Mouse (Mus musculus) cerebellum, adult 2 months (tissue): ENCODE measurements around the gene Kat8. TPM values are rescaled to one million over a fixed set of nuclear protein-coding genes. Genes with fewer than 3 reads are reported as not detected.

ENCODE experiments used
- DNase-seq, 2 experiments: peaks; one replicate each; pipeline ENCODE4 v3.0.0; 2021
- H3K27ac ChIP-seq: fragments of 200-500 bp; 2 replicates; pipeline ENCODE4 v1.5.1; 2012; ENCODE audit warnings: low read length, control low read depth, inconsistent platforms; ENCODE audit not compliant: insufficient read depth
- H3K27me3 ChIP-seq: fragments of 200-500 bp; 2 replicates; pipeline ENCODE4 v1.6.1; 2012; ENCODE audit warnings: inconsistent platforms, mild to moderate bottlenecking, low read length, moderate library complexity; ENCODE audit not compliant: control insufficient read depth, insufficient read depth
- H3K4me1 ChIP-seq: fragments of 200-500 bp; 2 replicates; pipeline ENCODE4 v1.6.1; 2011; ENCODE audit warnings: low read length; ENCODE audit not compliant: control insufficient read depth, insufficient read depth
- H3K4me3 ChIP-seq: fragments of 200-500 bp; replicated peaks from 2 replicates; pipeline ENCODE3; 2011; ENCODE audit warnings: mild to moderate bottlenecking, low read depth, low read length, control low read depth; ENCODE audit not compliant: insufficient read depth
- CTCF ChIP-seq: fragments of 200-500 bp; IDR thresholded peaks from 2 replicates; pipeline ENCODE4 v1.5.1; 2011; ENCODE audit warnings: low read depth, mild to moderate bottlenecking, control low read depth, low read length, moderate library complexity, borderline replicate concordance; ENCODE audit not compliant: insufficient read depth
- POLR2A ChIP-seq: fragments of 200-500 bp; IDR thresholded peaks from 2 replicates; pipeline ENCODE4 v1.6.1; 2011; ENCODE audit warnings: low read length, control low read depth, borderline replicate concordance; ENCODE audit not compliant: insufficient read depth
- WGBS: fragments of 180-500 bp; shearing (Covaris S2); methylation state at CpG from one replicate; pipeline ENCODE4 v1.1.7; 2018; 5-methylcytosine and 5-hydroxymethylcytosine counted together
- polyA plus RNA-seq: library from polyadenylated mRNA; depleted of rRNA; stranded (reverse); fragments of >200 nt; gene quantifications from 2 replicates; pipeline ENCODE4 v1.2.3, GENCODE M21; 2012; rRNA removed

The Kat8 gene
- polyA plus RNA-seq, 1 experiment = 49.1 TPM

DNA sequence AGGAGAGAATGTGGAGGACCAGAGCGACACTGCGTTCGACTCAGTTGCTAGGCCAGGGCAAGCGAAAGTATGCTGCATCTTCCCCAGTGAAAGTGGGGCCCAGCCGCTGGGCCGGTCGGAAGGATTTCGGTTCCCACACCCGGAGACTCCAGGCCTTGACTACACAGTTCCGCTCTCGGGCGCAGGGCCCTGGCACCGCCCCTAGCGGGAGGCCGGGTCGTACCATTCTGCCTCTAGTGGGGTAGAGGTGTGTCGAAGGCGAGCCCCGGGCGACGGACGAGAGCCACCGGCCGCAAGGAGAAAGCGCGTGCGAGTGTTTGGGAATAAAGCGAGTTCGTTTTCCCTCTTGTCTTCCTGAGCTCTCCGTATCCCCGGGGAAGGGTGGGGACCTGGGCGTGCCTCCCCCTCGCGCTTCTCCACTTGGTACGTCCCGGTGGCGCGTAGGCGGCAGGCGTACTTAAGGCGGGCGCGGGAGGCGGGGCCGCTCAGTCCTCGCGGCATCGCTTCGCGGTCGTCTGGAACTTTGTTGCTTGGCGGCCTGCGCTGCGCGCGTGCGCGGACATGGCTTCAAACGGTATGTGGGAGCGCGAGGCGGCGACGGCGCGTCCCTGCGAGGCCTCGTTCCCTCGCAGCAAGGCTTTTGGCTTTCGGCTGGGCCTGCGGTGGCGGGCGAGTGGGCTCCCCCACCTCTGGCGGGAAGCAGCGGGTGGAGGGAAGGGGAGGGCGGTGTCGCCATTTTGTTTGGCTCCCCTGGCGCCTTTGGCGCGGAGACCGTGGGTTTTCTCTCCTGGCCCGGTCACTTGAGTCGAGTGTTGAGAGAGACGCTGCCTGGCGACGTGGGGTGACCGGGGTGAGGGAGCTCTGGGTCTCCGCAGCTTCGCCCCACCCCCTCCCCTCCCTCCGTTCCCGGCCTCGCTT, 54.9 kb downstream of the Kat8 start, which contains the start of gene Fus:
Fus (plus strand) TSS at position 454 of the 918 bp plus-strand sequence.
- H3K4me1 ChIP-seq = peaks cover 8% of the 10 kb centered on the region; the same call in 1 of the 2 replicates
- TF ChIP-seq CTCF (no peak), POLR2A (peak; percentile 99)
- peak within 1 kb of the TSS; percentile 97 for H3K27ac ChIP-seq
- peak; percentile 94 to 98 for DNase-seq
- H3K27me3 ChIP-seq = no peaks in the 10 kb centered on the region
- WGBS = under 1% methylated on average over 90 of the region's 92 CpGs
- H3K4me3 ChIP-seq = peak within 1 kb of the TSS; percentile 89

DNA sequence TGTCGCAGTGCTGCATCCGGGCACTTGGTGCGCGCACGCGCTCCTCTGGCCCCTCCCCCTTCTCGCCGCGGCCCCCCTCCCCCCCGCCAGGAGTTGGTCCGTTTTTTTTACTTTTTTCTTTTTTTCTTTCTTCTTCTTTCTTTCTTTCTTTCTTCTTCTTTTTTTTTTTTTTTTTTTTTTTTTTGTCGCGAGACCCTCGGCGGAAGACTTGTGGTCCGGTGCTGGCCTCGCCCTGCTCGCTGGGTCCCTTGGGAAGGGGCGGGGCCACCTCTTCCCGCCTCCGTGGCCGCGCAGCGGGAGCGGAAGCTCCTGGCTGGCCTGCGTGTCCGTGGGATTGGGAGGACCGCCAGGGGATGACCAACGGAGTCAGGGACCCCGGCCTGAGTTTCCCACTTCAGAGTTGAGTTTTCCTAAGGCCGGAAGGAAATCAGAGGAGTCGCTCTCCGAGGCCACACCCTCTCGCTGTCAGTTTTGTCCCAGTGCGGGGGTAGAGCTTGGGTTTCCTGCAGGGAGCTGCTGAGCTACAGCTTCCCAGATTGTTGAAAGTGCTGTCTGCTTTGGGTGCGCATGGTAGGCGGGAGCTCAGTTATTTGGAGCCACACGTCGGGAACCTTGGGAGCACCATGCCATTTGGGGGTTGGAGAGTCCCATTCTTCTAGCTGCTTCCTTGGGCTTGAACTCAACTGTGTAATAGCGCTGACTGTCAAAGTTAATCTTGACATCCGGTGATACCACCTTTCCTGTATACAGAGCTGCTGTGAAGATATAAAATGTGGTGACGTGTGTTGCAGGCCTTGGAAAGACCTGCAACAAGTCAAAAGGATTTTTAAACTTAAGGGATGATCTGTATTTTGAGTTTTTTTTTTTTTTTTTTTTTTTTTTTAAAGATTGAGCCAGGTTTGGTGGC, 55.9 kb downstream of the Kat8 start:
- under 1% methylated on average over 39 of the region's 42 CpGs for WGBS
- Histone ChIP-seq H3K27me3 (no peaks in the 10 kb centered on the region), H3K27ac (no peak overlapping the region), H3K4me1 (peaks cover 8% of the 10 kb centered on the region; the same call in 1 of the 2 replicates), H3K4me3 (peak overlapping the region; percentile 89)
- DNase-seq = peak; percentile 74 to 75
- no peak for TF ChIP-seq CTCF
- TF ChIP-seq POLR2A = no peak

DNA sequence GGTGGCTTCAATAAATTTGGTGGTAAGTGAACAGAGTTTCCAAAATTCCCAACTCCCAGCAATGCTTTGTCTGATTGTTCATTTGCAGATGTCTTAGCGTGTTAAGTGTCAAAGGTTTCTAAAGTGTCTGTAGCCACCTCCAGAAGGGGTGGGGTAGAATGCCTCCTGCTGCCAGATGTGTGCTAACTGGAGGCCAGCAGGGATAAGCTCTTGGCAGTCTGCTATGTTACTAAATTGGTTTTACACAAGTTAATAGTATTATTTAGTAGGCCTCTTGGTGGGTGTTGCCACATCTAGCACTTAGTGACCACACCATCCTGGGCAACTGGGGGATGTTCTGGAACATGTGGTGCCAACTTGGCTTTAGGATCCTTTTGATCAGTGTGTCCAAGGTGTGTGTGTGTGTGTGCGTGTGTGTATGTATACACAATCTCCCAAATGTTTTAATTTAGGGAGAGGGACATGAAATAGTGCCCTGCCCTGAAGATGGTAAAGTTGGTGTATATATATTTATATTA, 62.2 kb downstream of the Kat8 start:
- Histone ChIP-seq H3K27ac (no peak overlapping the region), H3K4me3 (no peak overlapping the region), H3K4me1 (0 out of 2 replicates have a peak, but pooled peaks cover 2% of the 10 kb centered on the region), H3K27me3 (no peaks in the 10 kb centered on the region)
- no peak for TF ChIP-seq CTCF
- no peak for TF ChIP-seq POLR2A
- WGBS = 82% methylated on average over 2 of the region's 2 CpGs
- no peak for DNase-seq

Other genes with a start within 250 kb of the Kat8 start
- gene Bcl7c, start 203.6 kb upstream of the Kat8 start, polyA plus RNA-seq = 33.3 and 36.1 TPM in 2 replicates
- gene Ctf1, start 199.8 kb upstream of the Kat8 start, polyA plus RNA-seq = 6.4 and 6.5 TPM in 2 replicates
- gene Ctf2, start 180.3 kb upstream of the Kat8 start, polyA plus RNA-seq = not detected in 2 replicates
- gene Fbxl19, start 168.0 kb upstream of the Kat8 start, polyA plus RNA-seq = 35.2 and 37.8 TPM in 2 replicates
- 24.1 and 26.1 TPM in 2 replicates for gene Orai3, start 142.7 kb upstream of the Kat8 start, polyA plus RNA-seq
- gene Setd1a, start 135.8 kb upstream of the Kat8 start, polyA plus RNA-seq = 23.1 and 25.5 TPM in 2 replicates
- gene Gm49388, start 126.9 kb upstream of the Kat8 start, polyA plus RNA-seq = 0.46 and 0.47 TPM in 2 replicates
- gene Hsd3b7, start 111.9 kb upstream of the Kat8 start, polyA plus RNA-seq = 30.4 and 39.6 TPM in 2 replicates
- gene Stx4a, start 88.2 kb upstream of the Kat8 start, polyA plus RNA-seq = 127 and 153 TPM in 2 replicates
- 452 and 453 TPM in 2 replicates for gene Stx1b, start 88.0 kb upstream of the Kat8 start, polyA plus RNA-seq
- gene Zfp646, start 36.3 kb upstream of the Kat8 start, polyA plus RNA-seq = 17.8 and 18.8 TPM in 2 replicates
- 10.9 TPM in 2 replicates for gene Zfp668, start 35.7 kb upstream of the Kat8 start, polyA plus RNA-seq
- gene Prss53, start 21.5 kb upstream of the Kat8 start, polyA plus RNA-seq = 5.3 and 6.3 TPM in 2 replicates
- gene Gm21974, start 17.1 kb upstream of the Kat8 start, polyA plus RNA-seq = not detected in 2 replicates
- gene Vkorc1, start 16.9 kb upstream of the Kat8 start, polyA plus RNA-seq = 61.5 and 63.1 TPM in 2 replicates
- 69.7 and 71.5 TPM in 2 replicates for gene Bckdk, start 8.4 kb upstream of the Kat8 start, polyA plus RNA-seq
- 0.06 and 0.08 TPM in 2 replicates for gene Prss8, start 17.6 kb downstream of the Kat8 start, polyA plus RNA-seq
- 15.9 and 18.9 TPM in 2 replicates for gene Prss36, start 34.2 kb downstream of the Kat8 start, polyA plus RNA-seq
- 451 and 486 TPM in 2 replicates for gene Fus, start 54.9 kb downstream of the Kat8 start, polyA plus RNA-seq
- gene Pycard, start 81.4 kb downstream of the Kat8 start, polyA plus RNA-seq = 3.9 and 5.1 TPM in 2 replicates
- 2.1 and 2.3 TPM in 2 replicates for gene Trim72, start 91.4 kb downstream of the Kat8 start, polyA plus RNA-seq
- gene Itgam, start 150.1 kb downstream of the Kat8 start, polyA plus RNA-seq = 3.4 and 4.2 TPM in 2 replicates
- not detected in 2 replicates for gene Gm49368, start 150.2 kb downstream of the Kat8 start, polyA plus RNA-seq
- 0.10 and 0.14 TPM in 2 replicates for gene Itgax, start 217.0 kb downstream of the Kat8 start, polyA plus RNA-seq
- gene Itgad, start 241.9 kb downstream of the Kat8 start, polyA plus RNA-seq = 0.92 and 1.2 TPM in 2 replicates